Mouse (Mus musculus) liver, embryonic 11.5 days (tissue): Measurements from ENCODE around the gene Cacng7. TPM values are rescaled to one million over a fixed set of nuclear protein-coding genes. Genes with fewer than 3 reads are reported as not detected.
A peak's percentile ranks its signal among the peaks of the same experiment; 100 is the strongest.

ENCODE experiments used
- ATAC-seq: fragments of 200-750 bp; cut with Nextera tagmentation; replicated peaks from 2 replicates; pipeline ENCODE4 v1.8.0; 2017; ENCODE audit warnings: moderate number of reproducible peaks, mild to moderate bottlenecking, moderate TSS enrichment, moderate library complexity; ENCODE audit not compliant: low FRiP score
- DNase-seq: peaks from one replicate; pipeline ENCODE4 v3.0.0-alpha.2; 2017; ENCODE audit warnings: low spot score
- H3K27ac ChIP-seq: fragments of 300-500 bp; sonication (generic); 2 replicates; pipeline ENCODE4 v1.5.1; 2014; ENCODE audit warnings: mild to moderate bottlenecking, low read depth, low read length, control low read depth
- H3K27me3 ChIP-seq: fragments of 300-500 bp; sonication (generic); replicated peaks from 2 replicates; pipeline ENCODE4 v1.6.1; 2014; ENCODE audit warnings: low read length, mixed read lengths; ENCODE audit not compliant: control insufficient read depth, insufficient read depth
- H3K36me3 ChIP-seq: fragments of 300-500 bp; sonication (generic); 2 replicates; pipeline ENCODE4 v1.6.1; 2014; ENCODE audit warnings: mild to moderate bottlenecking, low read length, moderate library complexity, mixed read lengths; ENCODE audit not compliant: control insufficient read depth, insufficient read depth
- H3K4me1 ChIP-seq: fragments of 300-500 bp; sonication (generic); replicated peaks from 2 replicates; pipeline ENCODE4 v1.6.1; 2014; ENCODE audit warnings: low read length, mixed read lengths; ENCODE audit not compliant: control insufficient read depth, insufficient read depth
- H3K4me2 ChIP-seq: fragments of 300-500 bp; sonication (generic); 2 replicates; pipeline ENCODE4 v1.6.1; 2014; ENCODE audit warnings: mild to moderate bottlenecking, control low read depth, moderate library complexity
- H3K4me3 ChIP-seq: fragments of 300-500 bp; sonication (generic); 2 replicates; pipeline ENCODE4 v1.5.1; 2014; ENCODE audit warnings: low read depth, low read length, control low read depth
- H3K9ac ChIP-seq: fragments of 300-500 bp; sonication (generic); 2 replicates; pipeline ENCODE4 v1.6.1; 2014; ENCODE audit warnings: low read depth, low read length, control low read depth
- H3K9me3 ChIP-seq: fragments of 300-500 bp; sonication (generic); 2 replicates; pipeline ENCODE4 v1.6.1; 2016; ENCODE audit warnings: low read length, inconsistent platforms, mixed read lengths; ENCODE audit not compliant: control insufficient read depth
- WGBS: fragments of 180-500 bp; shearing (Covaris S2); extraction: QIAGEN DNeasy Blood & Tissue Kit; methylation state at CpG from one replicate; pipeline ENCODE4 v1.1.7; 2014; 5-methylcytosine and 5-hydroxymethylcytosine counted together
- polyA plus RNA-seq: library from polyadenylated mRNA; unstranded; fragments of >200 nt; fragmentation: Nextera tagmentation; extraction: Ambion mirVana; gene quantifications from 2 replicates; pipeline ENCODE4 v1.2.1, GENCODE M21; 2014

Gene Cacng7
- polyA plus RNA-seq, 1 experiment from 2014 or later, result 0.29 TPM

- Histone ChIP-seq H3K4me2 (no peak overlapping the region), H3K9me3 (no peaks in the 10 kb centered on the region), H3K27me3 (peaks cover 50% of the 10 kb centered on the region), H3K9ac (no peak overlapping the region), H3K4me3 (no peak overlapping the region), H3K27ac (no peak overlapping the region), H3K36me3 (no peaks in the 10 kb centered on the region), H3K4me1 (peaks cover 8% of the 10 kb centered on the region)
- 53% methylated on average over 8 of the region's 8 CpGs for WGBS
- DNase-seq (no peak), ATAC-seq (no peak)
Observed at GRCm38 (mm10) chr7:3300891-3301627, 31.7 kb upstream of the Cacng7 start.

GRCm38 (mm10) chr7:3301628-3302555, 30.9 kb upstream of the Cacng7 start:
- Histone ChIP-seq H3K4me1 (peaks cover 8% of the 10 kb centered on the region), H3K9me3 (no peaks in the 10 kb centered on the region), H3K9ac (no peak overlapping the region), H3K27me3 (peaks cover 51% of the 10 kb centered on the region), H3K36me3 (no peaks in the 10 kb centered on the region), H3K4me3 (0 out of 2 replicates have a peak overlapping the region, but pooled peaks have one; percentile 10), H3K4me2 (peak overlapping the region; percentile 62), H3K27ac (no peak overlapping the region)
- WGBS, result 4% methylated on average over 33 of the region's 33 CpGs
- DNase-seq (no peak), ATAC-seq (0 out of 2 replicates have a peak, but pooled peaks have one; percentile 11)

GRCm38 (mm10) chr7:3302556-3303275, 30.0 kb upstream of the Cacng7 start:
- H3K27me3 ChIP-seq, result peaks cover 51% of the 10 kb centered on the region
- H3K4me3 ChIP-seq, result peak overlapping the region; percentile 33
- H3K36me3 ChIP-seq, result no peaks in the 10 kb centered on the region
- no peaks in the 10 kb centered on the region for H3K9me3 ChIP-seq
- H3K4me1 ChIP-seq, result peaks cover 8% of the 10 kb centered on the region
- peak overlapping the region; percentile 62 for H3K4me2 ChIP-seq
- no peak overlapping the region for H3K27ac ChIP-seq
- 4% methylated on average over 16 of the region's 16 CpGs for WGBS
- ATAC-seq (0 out of 2 replicates have a peak, but pooled peaks have one; percentile 16), DNase-seq (no peak)
- no peak overlapping the region for H3K9ac ChIP-seq

GRCm38 (mm10) chr7:3303276-3303781, 29.4 kb upstream of the Cacng7 start:
- Histone ChIP-seq H3K27ac (no peak overlapping the region), H3K27me3 (peaks cover 51% of the 10 kb centered on the region), H3K9ac (no peak overlapping the region), H3K9me3 (no peaks in the 10 kb centered on the region), H3K4me2 (peak overlapping the region; percentile 62), H3K4me1 (peaks cover 8% of the 10 kb centered on the region), H3K4me3 (peak overlapping the region; percentile 33), H3K36me3 (no peaks in the 10 kb centered on the region)
- DNase-seq, result peak; percentile 44
- under 1% methylated on average over 27 of the region's 29 CpGs for WGBS
- 0 out of 2 replicates have a peak, but pooled peaks have one; percentile 37 for ATAC-seq

GRCm38 (mm10) chr7:3303789-3304188, 29.0 kb upstream of the Cacng7 start:
- no peak for DNase-seq
- H3K9ac ChIP-seq, result no peak overlapping the region
- peak overlapping the region; percentile 62 for H3K4me2 ChIP-seq
- 5% methylated on average over 12 of the region's 12 CpGs for WGBS
- H3K27me3 ChIP-seq, result peaks cover 51% of the 10 kb centered on the region
- peak overlapping the region; percentile 33 for H3K4me3 ChIP-seq
- peaks cover 8% of the 10 kb centered on the region for H3K4me1 ChIP-seq
- no peaks in the 10 kb centered on the region for H3K36me3 ChIP-seq
- ATAC-seq, result no peak
- H3K9me3 ChIP-seq, result no peaks in the 10 kb centered on the region
- H3K27ac ChIP-seq, result no peak overlapping the region

GRCm38 (mm10) chr7:3304298-3304697, 28.5 kb upstream of the Cacng7 start:
- no peak overlapping the region for H3K4me3 ChIP-seq
- H3K9ac ChIP-seq, result no peak overlapping the region
- peaks cover 8% of the 10 kb centered on the region for H3K4me1 ChIP-seq
- DNase-seq, result no peak
- no peak; the same call in 1 of the 2 replicates for ATAC-seq
- H3K27ac ChIP-seq, result no peak overlapping the region
- H3K36me3 ChIP-seq, result no peaks in the 10 kb centered on the region
- no peaks in the 10 kb centered on the region for H3K9me3 ChIP-seq
- no peak overlapping the region for H3K4me2 ChIP-seq
- peaks cover 51% of the 10 kb centered on the region for H3K27me3 ChIP-seq
- WGBS, result 5% methylated on average over 10 of the region's 10 CpGs

GRCm38 (mm10) chr7:3306400-3306799, 26.4 kb upstream of the Cacng7 start:
- Histone ChIP-seq H3K4me1 (peaks cover 8% of the 10 kb centered on the region), H3K4me2 (no peak overlapping the region), H3K27ac (no peak overlapping the region), H3K9ac (no peak overlapping the region), H3K36me3 (no peaks in the 10 kb centered on the region), H3K4me3 (no peak overlapping the region), H3K27me3 (peaks cover 41% of the 10 kb centered on the region), H3K9me3 (no peaks in the 10 kb centered on the region)
- DNase-seq (no peak), ATAC-seq (no peak)
- WGBS, result 64% methylated on average over 3 of the region's 3 CpGs

- Histone ChIP-seq H3K27me3 (peaks cover 21% of the 10 kb centered on the region), H3K9me3 (no peaks in the 10 kb centered on the region), H3K4me2 (no peak overlapping the region), H3K4me1 (0 out of 2 replicates have a peak, but pooled peaks cover 2% of the 10 kb centered on the region), H3K27ac (no peak overlapping the region), H3K9ac (no peak overlapping the region), H3K4me3 (no peak overlapping the region), H3K36me3 (no peaks in the 10 kb centered on the region)
- DNase-seq, result no peak
- ATAC-seq, result no peak
- 60% methylated on average over 4 of the region's 4 CpGs for WGBS
Observed at GRCm38 (mm10) chr7:3308646-3309045, 24.1 kb upstream of the Cacng7 start.
